Mouse (Mus musculus) layer of hippocampus, adult 9-11 months (tissue): ENCODE measurements around the gene Nle1.
"Not testable (repeated sequence)": the region's sequence is repeated elsewhere in the genome, so short reads cannot be mapped to it uniquely, and the experiment has no call there.

ENCODE experiments used
- DNase-seq: peaks from one replicate; pipeline ENCODE4 v3.0.0; 2022

Nle1 gene

GRCm38 (mm10) chr11:82907651-82908607 is at the start of gene Nle1:
Gene Nle1, minus strand, starts transcription at chr11:82908411.
- peak; percentile 87 for DNase-seq

DNA sequence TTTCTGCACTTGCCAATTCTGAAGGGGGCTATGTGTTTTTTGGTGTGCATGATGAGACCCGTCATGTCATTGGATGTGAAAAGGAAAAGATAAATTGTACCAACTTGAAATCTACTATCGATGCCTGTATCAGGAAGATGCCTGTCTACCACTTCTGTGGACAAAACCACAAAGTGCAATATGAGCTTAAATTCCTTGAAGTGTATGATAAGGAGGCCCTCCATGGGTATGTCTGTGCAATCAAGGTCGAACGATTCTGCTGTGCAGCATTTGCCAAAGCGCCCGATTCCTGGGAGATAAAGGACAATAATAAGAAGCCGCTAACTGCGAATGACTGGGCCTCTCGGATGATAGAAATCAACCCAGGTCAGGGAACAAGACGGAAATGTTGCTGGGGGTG is 48.7 kb upstream of the Nle1 start:
- no peak for DNase-seq

DNA sequence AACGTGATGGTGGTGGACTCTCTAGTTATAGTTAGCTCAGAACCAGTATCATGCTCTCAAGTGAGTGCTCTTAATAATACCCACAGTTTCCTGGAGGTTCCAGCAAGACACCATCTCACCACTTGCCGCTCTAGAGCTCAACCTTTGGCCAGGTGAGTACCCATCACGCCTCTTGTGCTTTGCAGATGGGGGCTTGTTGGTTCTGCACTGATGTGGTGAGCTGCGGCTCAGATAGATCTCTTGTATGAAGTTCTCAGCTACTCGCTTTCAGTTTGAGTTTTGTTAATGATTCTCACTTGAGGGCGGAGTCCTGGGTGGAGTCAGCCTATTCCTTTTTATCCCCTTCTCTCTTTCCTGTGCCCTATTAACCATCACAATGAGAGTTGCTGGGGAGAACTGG is 46.4 kb upstream of the Nle1 start:
- DNase-seq: no peak

GRCm38 (mm10) chr11:82952612-82953542 is 44.7 kb upstream of the Nle1 start:
- peak; percentile 23 for DNase-seq

DNA sequence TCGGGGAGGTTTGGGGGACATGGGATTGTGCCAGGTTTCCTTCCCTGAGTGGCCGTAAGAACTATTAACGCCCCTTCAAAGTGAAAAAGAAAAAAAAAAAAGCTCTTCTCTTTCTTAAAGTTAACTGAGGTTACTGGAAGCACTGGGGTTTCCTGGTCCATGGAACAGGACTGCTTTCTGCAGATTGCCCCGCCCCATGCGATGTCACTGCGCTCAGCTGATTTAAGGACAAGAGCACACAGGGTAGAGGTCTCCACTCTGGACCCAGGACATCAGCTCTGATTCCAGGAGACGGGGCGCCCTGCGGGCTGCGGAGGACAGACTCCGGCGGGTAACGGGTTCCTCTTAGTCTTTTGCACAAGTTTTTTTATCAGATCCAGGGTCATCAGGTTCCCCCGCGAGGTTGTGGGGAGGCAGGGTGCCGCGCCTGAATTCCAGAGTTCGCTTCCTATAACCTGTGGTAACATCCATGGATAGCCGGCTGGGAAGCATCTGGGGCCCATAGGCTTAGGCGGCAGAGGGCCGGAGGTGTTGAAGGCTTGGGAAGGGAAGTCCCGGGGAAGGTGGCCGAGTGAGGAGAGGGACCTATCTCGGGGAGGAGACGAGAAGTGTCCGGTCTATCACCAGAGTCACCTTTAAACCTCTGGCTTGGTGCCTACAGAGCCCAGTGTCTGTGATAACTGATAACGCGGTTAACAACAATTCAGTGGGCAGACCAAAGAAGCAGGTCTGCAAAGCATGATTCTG is 43.8 kb upstream of the Nle1 start:
- DNase-seq: no peak

- DNase-seq: no peak
Measured at GRCm38 (mm10) chr11:82950736-82951481, 42.7 kb upstream of the Nle1 start, which contains the start of gene Slfn5. Gene Slfn5, plus strand, starts transcription at chr11:82951349.

DNA sequence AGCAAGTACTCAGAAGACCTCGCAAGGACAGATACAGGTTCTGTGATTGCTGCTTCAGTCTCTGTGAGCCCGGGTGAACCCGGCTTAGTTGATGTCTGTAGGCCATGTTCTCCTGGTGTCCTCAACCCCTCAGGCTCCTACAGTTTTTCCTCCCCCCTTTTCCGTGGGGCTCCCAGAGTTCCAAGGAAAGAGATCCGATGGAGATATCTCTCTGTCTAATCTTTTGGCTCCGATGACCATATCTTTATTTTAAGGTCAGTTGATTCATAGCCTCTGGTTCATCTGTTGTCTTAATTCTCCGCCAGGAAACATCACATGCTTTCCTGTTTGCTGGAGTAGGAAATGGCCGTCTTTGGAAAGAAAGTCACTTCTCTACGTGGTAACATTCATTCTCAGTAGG is 40.8 kb upstream of the Nle1 start:
- DNase-seq: no peak

DNA sequence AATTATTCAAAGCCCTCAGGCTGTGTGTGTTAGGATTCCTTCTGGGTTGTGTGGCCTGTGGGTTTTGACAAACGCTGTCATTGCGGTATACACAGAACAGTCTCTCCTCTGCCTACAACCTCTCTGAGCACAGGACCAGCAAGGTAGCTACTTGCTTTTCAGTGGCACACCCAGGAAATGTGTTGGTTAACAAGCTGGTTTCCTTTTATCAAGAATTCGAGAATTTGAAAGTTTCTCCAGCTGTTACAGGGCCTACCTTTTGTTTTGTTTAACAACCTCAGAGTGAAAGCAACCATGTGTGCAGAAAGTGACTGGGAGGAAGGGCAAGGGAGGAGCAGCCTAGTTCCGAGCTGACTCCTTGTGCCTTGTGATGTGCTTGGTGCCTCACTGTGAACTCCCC is 39.2 kb upstream of the Nle1 start:
- DNase-seq: no peak

DNA sequence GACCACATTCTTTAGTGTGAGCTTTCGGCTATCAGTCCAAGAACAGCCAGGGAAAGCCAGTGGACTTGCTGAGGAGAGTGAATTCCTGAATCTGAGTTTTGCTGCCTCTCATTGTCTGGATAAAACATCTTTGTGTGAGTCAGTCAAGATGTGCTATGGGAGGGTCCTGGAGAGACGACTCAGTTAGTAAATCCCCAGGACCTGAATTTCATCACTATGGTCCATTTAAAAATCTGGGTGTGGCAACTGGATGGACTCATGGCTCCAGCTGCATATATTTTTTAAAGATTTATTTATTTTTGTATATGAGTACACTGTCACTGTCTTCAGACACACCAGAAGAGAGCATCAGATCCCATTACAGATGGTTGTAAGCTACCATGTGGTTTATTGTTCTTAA is 37.4 kb upstream of the Nle1 start:
- DNase-seq: no peak

- no peak for DNase-seq
Measured at GRCm38 (mm10) chr11:82943336-82943735, 35.1 kb upstream of the Nle1 start.

- DNase-seq: no peak
Measured at GRCm38 (mm10) chr11:82933186-82933585, 25.0 kb upstream of the Nle1 start.

- not testable (repeated sequence) for DNase-seq
Measured at GRCm38 (mm10) chr11:82931671-82932450, 23.6 kb upstream of the Nle1 start.

DNA sequence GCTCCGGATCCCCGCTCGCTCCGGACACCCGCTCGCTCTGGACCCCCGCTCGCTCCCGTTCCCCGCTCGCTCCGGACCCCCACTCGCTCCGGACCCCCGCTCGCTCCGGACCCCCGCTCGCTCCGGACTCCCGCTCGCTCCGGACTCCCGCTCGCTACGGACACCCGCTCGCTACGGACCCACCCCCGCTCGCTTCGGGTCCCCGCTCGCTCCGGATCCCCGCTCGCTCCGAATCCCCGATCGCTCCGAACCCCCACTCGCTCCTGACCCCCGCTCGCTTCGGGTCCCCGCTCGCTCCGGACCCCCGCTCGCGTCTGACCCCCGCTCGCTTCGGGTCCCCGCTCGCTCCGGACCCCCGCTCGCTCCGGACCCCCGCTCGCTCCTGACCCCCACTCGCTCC is 22.9 kb upstream of the Nle1 start:
- not testable (repeated sequence) for DNase-seq

- DNase-seq: not testable (repeated sequence)
Measured at GRCm38 (mm10) chr11:82930391-82930955, 22.3 kb upstream of the Nle1 start.

GRCm38 (mm10) chr11:82929633-82929950 is 21.4 kb upstream of the Nle1 start:
- DNase-seq: no peak

DNA sequence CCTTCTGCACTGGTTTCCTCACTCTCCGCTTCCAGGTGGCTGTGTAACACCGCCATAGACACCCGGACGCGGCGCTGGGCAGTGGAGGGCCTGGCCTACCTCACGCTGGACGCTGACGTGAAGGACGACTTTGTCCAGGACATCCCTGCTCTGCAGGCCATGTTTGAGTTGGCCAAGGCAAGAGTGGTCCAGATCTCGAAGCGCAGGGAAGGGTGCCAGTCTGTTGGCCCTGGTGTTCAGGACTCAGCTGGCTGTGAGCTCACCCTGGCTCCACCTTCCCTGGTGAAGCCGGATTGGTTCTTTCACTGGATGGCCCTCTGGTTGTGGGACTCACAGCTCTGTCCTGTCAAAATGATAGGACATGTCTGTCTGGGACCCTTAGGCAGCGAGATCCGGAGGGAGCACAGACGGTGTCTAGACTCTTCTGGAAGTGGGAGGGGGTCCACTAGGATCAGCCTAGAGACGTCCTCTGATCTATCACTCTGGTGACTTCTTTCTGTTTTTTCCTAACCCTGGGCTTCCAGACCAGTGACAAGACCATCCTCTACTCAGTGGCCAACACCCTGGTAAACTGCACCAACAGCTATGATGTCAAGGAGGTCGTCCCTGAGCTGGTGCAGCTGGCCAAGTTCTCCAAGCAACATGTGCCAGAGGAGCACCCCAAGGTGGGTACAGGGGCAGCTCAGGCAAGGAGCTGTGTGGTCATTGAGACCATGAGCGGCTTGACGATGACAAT is 20.9 kb upstream of the Nle1 start:
- DNase-seq: no peak

GRCm38 (mm10) chr11:82923910-82924309 is 15.7 kb upstream of the Nle1 start:
- not testable (repeated sequence) for DNase-seq

- DNase-seq: no peak
Measured at GRCm38 (mm10) chr11:82921691-82922090, 13.5 kb upstream of the Nle1 start.

- no peak for DNase-seq
Measured at GRCm38 (mm10) chr11:82920768-82921167, 12.6 kb upstream of the Nle1 start.

DNA sequence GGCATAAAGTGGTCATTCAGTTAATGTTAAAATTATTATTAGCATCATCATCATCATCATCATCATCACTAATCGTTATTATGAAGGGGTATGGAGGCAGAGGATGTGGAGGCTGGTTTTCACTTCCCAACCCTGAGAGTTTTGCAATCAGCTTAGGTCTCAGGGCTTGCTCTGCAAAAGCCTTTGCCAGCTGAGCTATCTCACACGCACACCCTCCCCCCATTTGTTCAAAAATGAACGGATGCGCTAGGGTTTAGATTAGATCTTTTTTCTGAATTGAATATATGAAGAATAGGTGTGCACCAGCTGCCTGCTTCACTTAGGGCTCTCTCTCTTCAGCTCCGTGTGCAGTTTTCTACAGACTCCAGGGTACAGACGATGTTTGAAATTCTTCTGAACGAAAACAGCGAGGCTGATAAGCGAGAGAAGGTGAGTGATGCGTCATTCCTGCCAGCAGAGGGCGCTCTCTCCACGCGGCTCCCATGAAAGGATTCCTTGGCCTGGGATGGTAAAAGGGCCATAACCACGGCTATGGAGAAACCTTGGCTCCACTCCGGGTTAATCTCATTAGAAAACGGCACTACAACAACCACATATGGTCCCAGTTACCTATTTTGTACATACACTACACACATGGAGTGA is 6.6 kb upstream of the Nle1 start:
- DNase-seq: no peak
